Mouse (Mus musculus): ENCODE measurements around the gene 1600014C23Rik.

DNA sequence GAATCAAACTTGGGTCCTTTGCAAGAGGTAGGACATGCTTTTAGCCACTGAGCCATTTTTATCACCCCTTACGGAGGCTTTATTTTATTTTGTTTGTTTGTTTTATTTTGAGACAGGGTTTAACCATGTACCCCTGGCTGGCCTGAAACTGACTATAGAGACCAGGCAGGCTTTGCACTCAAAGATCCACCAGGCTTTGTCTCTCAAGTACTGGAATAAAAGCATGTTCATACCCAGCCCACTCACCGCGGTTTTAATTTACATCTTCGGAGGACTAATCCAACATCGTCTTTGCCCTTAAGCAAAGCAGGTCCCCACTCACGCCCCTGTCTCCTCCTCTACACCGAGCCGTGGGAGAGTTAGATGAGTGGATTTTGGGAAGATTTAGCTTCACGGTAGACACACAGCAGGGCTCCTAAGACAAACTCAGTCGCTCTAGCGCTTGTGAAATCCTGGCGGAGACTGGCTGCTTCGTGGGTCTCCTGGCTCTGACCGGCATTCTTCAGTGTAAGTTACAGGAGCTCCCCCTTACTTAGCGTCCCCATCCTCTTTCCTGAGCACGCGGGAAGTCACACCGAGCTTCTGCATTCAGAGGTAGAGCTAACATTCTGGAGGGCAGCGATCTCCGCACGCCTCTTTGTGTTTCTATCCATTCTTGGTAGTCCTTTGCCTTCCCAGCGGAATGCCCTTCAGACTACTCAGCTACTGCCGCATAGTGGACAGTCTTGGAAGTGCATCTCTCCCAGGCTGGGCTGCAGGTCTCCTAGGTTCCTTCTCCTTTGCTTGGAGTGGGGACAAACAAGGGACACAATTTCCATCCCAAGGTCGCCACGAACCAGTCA lies 9.7 kb downstream of the 1600014C23Rik start:
- TF ChIP-seq CTCF (IDR thresholded peaks at IDR 0.05; ENCODE audit: low read depth, low read length) (peak; percentile 79), POLR2A (IDR thresholded peaks at IDR 0.05; ENCODE audit: borderline replicate concordance, low read depth, low read length) (no peak)

All from bone marrow macrophage, adult 2 months (primary cell).